Mouse (Mus musculus): ENCODE results near the gene Pepd.

Gene Pepd

GRCm38 (mm10) chr7:35086271-35086861, 174.2 kb downstream of the Pepd start:
- no peak for ATAC-seq (ENCODE audit: insufficient number of reproducible peaks, low FRiP score, low TSS enrichment)

- ATAC-seq (ENCODE audit: insufficient number of reproducible peaks, low FRiP score, low TSS enrichment), result no peak
Observed at GRCm38 (mm10) chr7:35090550-35090949, 178.4 kb downstream of the Pepd start.
